Mouse (Mus musculus): Measurements from ENCODE around the gene Dnah10. TPM values are rescaled to one million over a fixed set of nuclear protein-coding genes. Genes with fewer than 3 reads are reported as not detected.

Dnah10 gene
- polyA plus RNA-seq, 1 experiment from 2014 or later: 0.03 TPM

- DNase-seq (ENCODE audit: low spot score): no peak
These were observed 138.2 kb downstream of the Dnah10 start for GRCm38 (mm10) chr5:124862871-124863741.

GRCm38 (mm10) chr5:124868981-124869380 lies 144.1 kb downstream of the Dnah10 start:
- peak; percentile 73 for DNase-seq (ENCODE audit: low spot score)

DNA sequence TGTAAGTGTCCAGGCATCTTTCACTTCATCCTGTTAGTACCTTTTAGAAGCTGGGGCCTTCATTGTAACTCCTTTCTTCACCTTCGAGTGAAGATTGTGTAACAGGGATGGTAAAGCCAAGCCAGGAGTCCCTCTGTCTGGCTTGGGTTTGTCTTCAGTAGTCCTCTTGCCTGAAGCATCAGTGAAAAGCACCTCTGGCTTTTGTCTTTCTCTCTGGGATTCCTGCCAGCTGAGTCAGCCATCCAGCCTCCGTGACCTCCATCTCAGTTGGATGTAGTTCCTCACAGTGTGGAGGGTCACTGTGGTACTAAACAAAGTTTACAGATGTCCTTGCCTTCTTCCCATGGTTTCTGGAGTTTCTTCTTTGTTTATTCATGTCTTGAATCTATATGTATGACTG lies 147.1 kb downstream of the Dnah10 start:
- DNase-seq (ENCODE audit: low spot score): no peak

DNA sequence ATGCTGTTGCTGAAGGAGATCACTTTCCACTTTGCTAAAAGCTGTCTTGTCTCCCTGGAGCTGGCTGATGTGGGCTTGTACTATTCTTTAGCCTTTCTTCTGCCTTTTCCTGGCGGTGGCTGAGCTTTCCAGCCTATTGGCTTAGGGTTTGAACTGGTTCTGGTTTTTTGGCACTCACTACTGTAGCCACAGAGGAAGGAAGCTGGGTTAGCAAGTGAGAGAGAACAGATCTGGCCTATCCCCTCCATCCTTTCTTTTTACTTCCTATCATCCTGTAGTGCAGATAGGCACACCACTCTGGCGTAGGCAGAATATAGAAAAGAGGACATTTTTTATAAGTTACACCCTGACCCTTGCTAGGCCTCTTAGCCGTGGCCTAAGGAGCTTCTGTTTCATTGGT lies 148.2 kb downstream of the Dnah10 start:
- DNase-seq (ENCODE audit: low spot score): no peak

- DNase-seq (ENCODE audit: low spot score): no peak
These were observed 149.2 kb downstream of the Dnah10 start for GRCm38 (mm10) chr5:124873890-124874601.

DNA sequence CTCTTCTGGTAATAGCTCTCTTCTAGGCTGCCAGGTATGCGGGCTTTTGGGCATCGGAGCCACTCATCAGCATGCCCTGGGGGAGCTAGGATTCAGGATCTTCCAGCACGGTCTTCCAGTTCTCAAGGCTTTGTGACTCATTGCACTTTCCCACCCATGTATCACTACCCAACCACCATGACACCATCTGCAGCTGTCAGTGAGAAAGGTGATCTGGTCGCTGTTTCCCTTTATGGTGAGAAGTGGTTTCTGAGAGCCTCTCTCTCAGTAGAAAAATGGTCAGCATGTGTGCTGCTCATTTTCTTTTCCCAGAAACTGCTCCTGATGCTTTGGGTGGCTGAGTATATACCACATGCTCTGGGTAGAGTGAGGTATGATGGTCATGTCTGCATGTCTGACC lies 154.4 kb downstream of the Dnah10 start:
- DNase-seq (ENCODE audit: low spot score): no peak

GRCm38 (mm10) chr5:124879801-124880200 lies 154.9 kb downstream of the Dnah10 start:
- no peak for DNase-seq (ENCODE audit: low spot score)

- no peak for DNase-seq (ENCODE audit: low spot score)
These were observed 159.0 kb downstream of the Dnah10 start for GRCm38 (mm10) chr5:124883877-124884276.

Other genes with a start within 250 kb of the Dnah10 start
- 39.5 and 40.2 TPM in 2 replicates for gene Rilpl2, start 246.7 kb upstream of the Dnah10 start, polyA plus RNA-seq (2015; fragmentation: Nextera tagmentation; extraction: Ambion mirVana)
- gene Snrnp35, start 242.0 kb upstream of the Dnah10 start, polyA plus RNA-seq (2015; fragmentation: Nextera tagmentation; extraction: Ambion mirVana): 17.5 and 17.8 TPM in 2 replicates
- 4.6 and 4.8 TPM in 2 replicates for gene Rilpl1, start 193.7 kb upstream of the Dnah10 start, polyA plus RNA-seq (2015; fragmentation: Nextera tagmentation; extraction: Ambion mirVana)
- gene Tmed2, start 184.4 kb upstream of the Dnah10 start, polyA plus RNA-seq (2015; fragmentation: Nextera tagmentation; extraction: Ambion mirVana): 489 and 490 TPM in 2 replicates
- 16.5 and 19.7 TPM in 2 replicates for gene Ddx55, start 172.2 kb upstream of the Dnah10 start, polyA plus RNA-seq (2015; fragmentation: Nextera tagmentation; extraction: Ambion mirVana)
- 69.5 and 71.1 TPM in 2 replicates for gene Eif2b1, start 146.0 kb upstream of the Dnah10 start, polyA plus RNA-seq (2015; fragmentation: Nextera tagmentation; extraction: Ambion mirVana)
- gene Gtf2h3, start 145.9 kb upstream of the Dnah10 start, polyA plus RNA-seq (2015; fragmentation: Nextera tagmentation; extraction: Ambion mirVana): 43.8 and 50.2 TPM in 2 replicates
- 50.4 and 53.0 TPM in 2 replicates for gene Atp6v0a2, start 96.5 kb upstream of the Dnah10 start, polyA plus RNA-seq (2015; fragmentation: Nextera tagmentation; extraction: Ambion mirVana)
- gene Ccdc92, start 137.3 kb downstream of the Dnah10 start, polyA plus RNA-seq (2015; fragmentation: Nextera tagmentation; extraction: Ambion mirVana): 4.8 and 5.2 TPM in 2 replicates
- 62.8 and 68.2 TPM in 2 replicates for gene Zfp664, start 137.6 kb downstream of the Dnah10 start, polyA plus RNA-seq (2015; fragmentation: Nextera tagmentation; extraction: Ambion mirVana)